Mouse (Mus musculus) lung, embryonic 16.5 days (tissue): Measurements from ENCODE around the gene E130116L18Rik. TPM values are rescaled to one million over a fixed set of nuclear protein-coding genes. Genes with fewer than 3 reads are reported as not detected.
"Not testable (repeated sequence)": the region's sequence is repeated elsewhere in the genome, so short reads cannot be mapped to it uniquely, and the experiment has no call there.

ENCODE experiments used
- ATAC-seq: fragments of 200-750 bp; cut with Nextera tagmentation; 2 replicates; pipeline ENCODE4 v1.8.0; 2017; ENCODE audit warnings: low read depth, mild to moderate bottlenecking, moderate library complexity
- H3K27ac ChIP-seq: fragments of 300-500 bp; sonication (generic); 2 replicates; pipeline ENCODE4 v1.5.1; 2014; ENCODE audit warnings: mild to moderate bottlenecking, control low read depth, low read length
- H3K27me3 ChIP-seq: fragments of 300-500 bp; sonication (generic); 2 replicates; pipeline ENCODE4 v1.6.1; 2014; ENCODE audit warnings: low read depth, low read length, mixed read lengths; ENCODE audit not compliant: control insufficient read depth, insufficient read depth
- H3K36me3 ChIP-seq: fragments of 300-500 bp; sonication (generic); 2 replicates; pipeline ENCODE4 v1.6.1; 2014; ENCODE audit warnings: low read length; ENCODE audit not compliant: control insufficient read depth, insufficient read depth
- H3K4me1 ChIP-seq: fragments of 300-500 bp; sonication (generic); replicated peaks from 2 replicates; pipeline ENCODE4 v1.6.1; 2014; ENCODE audit warnings: low read length, mixed read lengths; ENCODE audit not compliant: control insufficient read depth, insufficient read depth
- H3K4me2 ChIP-seq: fragments of 300-500 bp; sonication (generic); 2 replicates; pipeline ENCODE4 v1.6.1; 2014; ENCODE audit warnings: low read depth, low read length, control low read depth
- H3K4me3 ChIP-seq: fragments of 300-500 bp; sonication (generic); 2 replicates; pipeline ENCODE4 v1.5.1; 2014; ENCODE audit warnings: mild to moderate bottlenecking, low read length, control low read depth
- H3K9ac ChIP-seq: fragments of 300-500 bp; sonication (generic); 2 replicates; pipeline ENCODE4 v1.6.1; 2014; ENCODE audit warnings: low read length, control low read depth
- H3K9me3 ChIP-seq: fragments of 300-500 bp; sonication (generic); 2 replicates; pipeline ENCODE4 v1.6.1; 2016; ENCODE audit warnings: low read length; ENCODE audit not compliant: control insufficient read depth
- WGBS: fragments of 180-500 bp; shearing (Covaris S2); extraction: QIAGEN DNeasy Blood & Tissue Kit; methylation state at CpG from one replicate; pipeline ENCODE4 v1.1.7; 2014; 5-methylcytosine and 5-hydroxymethylcytosine counted together
- polyA plus RNA-seq: library from polyadenylated mRNA; unstranded; fragments of >200 nt; fragmentation: Nextera tagmentation; extraction: Ambion mirVana; gene quantifications from 2 replicates; pipeline ENCODE4 v1.2.1, GENCODE M21; 2015

Gene E130116L18Rik
- polyA plus RNA-seq, 1 experiment from 2014 or later, result not detected

DNA sequence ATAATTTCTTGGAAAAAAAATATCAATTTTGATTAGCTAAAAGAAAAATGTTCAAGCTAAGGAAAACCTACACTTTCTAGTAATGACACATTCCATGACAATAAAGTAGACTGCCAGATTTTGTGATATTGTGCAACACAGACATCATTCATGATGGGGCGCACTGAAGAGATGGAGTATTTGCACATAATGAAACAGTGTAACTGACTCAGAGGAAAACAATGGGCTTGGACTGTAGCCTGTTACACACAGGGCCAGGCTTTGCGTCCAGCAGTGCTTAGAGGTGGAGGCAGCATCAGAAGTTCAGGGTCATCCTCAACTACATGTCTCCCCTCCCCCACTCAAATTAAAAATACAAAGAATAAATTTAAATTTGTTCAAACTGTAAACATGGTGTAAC lies 32.4 kb downstream of the E130116L18Rik start:
- no peaks in the 10 kb centered on the region for H3K27me3 ChIP-seq
- 64% methylated on average over 2 of the region's 2 CpGs for WGBS
- ATAC-seq, result no peak

DNA sequence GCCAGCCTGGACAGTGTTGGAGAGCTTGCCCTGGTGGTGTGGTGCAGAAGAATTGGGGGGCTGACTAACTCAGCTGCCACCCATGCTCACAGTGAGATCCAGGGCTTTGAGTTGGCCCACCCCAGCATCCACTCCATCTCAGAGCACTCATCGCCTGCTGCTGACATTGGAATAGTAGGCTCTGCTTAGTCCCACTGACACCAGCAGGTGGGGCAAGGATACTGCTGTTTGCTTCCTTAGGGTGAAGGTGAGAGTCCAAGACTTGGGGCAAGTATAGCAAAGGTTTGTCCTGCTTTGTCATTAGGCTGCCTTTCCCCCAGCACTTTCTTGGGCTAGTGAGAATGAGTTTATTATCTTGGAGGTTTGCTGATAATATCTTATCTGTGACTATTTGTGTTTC lies 34.2 kb downstream of the E130116L18Rik start:
- 42% methylated on average over 1 of the region's 1 CpGs for WGBS
- ATAC-seq, result no peak

More for the DNA sequence above, 32.4 kb downstream of the E130116L18Rik start:
- Histone ChIP-seq H3K27ac (no peak overlapping the region), H3K4me3 (no peak overlapping the region), H3K9ac (no peak overlapping the region), H3K4me1 (no peaks in the 10 kb centered on the region), H3K9me3 (no peaks in the 10 kb centered on the region), H3K4me2 (no peak overlapping the region), H3K36me3 (no peaks in the 10 kb centered on the region)

DNA sequence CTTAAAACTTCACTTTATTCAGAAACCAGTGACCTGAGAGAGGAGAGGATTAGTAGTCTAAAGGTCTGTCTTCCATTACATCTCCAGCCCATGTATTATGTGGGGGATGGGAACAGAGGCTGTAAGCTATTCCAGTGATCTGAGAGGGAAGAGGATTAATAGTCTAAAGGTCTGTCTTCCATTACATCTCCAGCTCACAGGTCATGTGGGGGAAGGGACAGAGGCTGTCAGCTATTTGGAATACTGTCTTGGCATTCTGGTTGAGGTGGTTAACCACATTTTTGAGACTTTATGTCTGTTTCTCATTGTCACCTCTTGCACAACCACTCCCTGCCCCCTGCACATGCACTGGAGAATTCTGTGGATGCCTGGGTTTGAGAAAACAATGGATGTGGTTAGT lies 35.2 kb downstream of the E130116L18Rik start:
- Histone ChIP-seq H3K4me1 (no peaks in the 10 kb centered on the region), H3K36me3 (no peaks in the 10 kb centered on the region), H3K27ac (no peak overlapping the region), H3K4me3 (no peak overlapping the region), H3K4me2 (no peak overlapping the region), H3K9ac (no peak overlapping the region), H3K27me3 (no peaks in the 10 kb centered on the region), H3K9me3 (no peaks in the 10 kb centered on the region)
- no peak for ATAC-seq

More for the DNA sequence above, 34.2 kb downstream of the E130116L18Rik start:
- Histone ChIP-seq H3K27ac (no peak overlapping the region), H3K9me3 (no peaks in the 10 kb centered on the region), H3K9ac (no peak overlapping the region), H3K4me2 (no peak overlapping the region), H3K36me3 (no peaks in the 10 kb centered on the region), H3K27me3 (no peaks in the 10 kb centered on the region), H3K4me1 (no peaks in the 10 kb centered on the region), H3K4me3 (no peak overlapping the region)

DNA sequence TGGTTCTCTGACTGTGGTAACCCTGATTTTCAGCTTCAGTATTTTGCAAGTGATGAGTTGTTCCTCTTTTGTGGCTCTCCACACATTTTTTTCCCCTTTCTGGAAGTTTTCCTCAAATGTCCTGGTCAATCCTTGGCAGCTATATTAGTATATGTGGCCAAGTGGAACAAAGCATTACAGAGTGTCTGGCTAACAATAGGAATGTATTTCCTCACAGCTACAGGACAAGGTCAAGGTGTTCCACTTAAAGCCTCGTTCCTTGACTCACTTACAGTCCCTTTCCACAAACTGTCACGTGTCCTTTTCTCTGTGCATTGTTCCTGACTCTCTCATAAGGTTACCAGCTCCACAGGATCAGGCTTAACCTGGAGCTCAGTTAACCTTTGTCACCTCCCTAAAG lies 38.4 kb downstream of the E130116L18Rik start:
- no peak overlapping the region for H3K4me3 ChIP-seq
- no peak overlapping the region for H3K9ac ChIP-seq
- H3K27ac ChIP-seq, result no peak overlapping the region
- H3K9me3 ChIP-seq, result no peaks in the 10 kb centered on the region
- no peak overlapping the region for H3K4me2 ChIP-seq
- no peaks in the 10 kb centered on the region for H3K36me3 ChIP-seq
- no peaks in the 10 kb centered on the region for H3K4me1 ChIP-seq
- 27% methylated on average over 2 of the region's 2 CpGs for WGBS
- ATAC-seq, result no peak
- H3K27me3 ChIP-seq, result no peaks in the 10 kb centered on the region

DNA sequence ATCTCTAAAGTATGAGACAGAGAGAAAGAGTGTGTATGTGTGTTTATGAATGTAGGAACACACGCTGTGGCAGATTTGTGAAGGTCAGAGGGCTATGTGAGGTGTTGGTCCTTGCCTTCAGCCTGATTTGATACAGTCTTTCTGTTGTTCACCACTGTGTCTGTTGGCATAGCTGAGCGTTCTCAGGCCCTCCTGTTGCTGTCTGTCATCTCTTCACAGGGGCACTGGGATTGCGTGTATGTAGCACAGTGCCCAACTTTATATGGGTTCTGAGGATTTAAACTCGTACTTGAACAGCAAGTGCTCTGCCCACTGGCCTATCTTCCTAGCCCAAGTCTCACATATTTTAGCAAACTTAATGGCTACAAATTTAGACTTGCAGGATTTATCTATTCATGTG lies 39.4 kb downstream of the E130116L18Rik start:
- H3K9me3 ChIP-seq, result no peaks in the 10 kb centered on the region
- 74% methylated on average over 4 of the region's 4 CpGs for WGBS
- H3K36me3 ChIP-seq, result no peaks in the 10 kb centered on the region
- no peak overlapping the region for H3K27ac ChIP-seq
- no peak overlapping the region for H3K9ac ChIP-seq
- no peaks in the 10 kb centered on the region for H3K4me1 ChIP-seq
- ATAC-seq, result no peak
- H3K4me2 ChIP-seq, result no peak overlapping the region
- no peaks in the 10 kb centered on the region for H3K27me3 ChIP-seq
- H3K4me3 ChIP-seq, result no peak overlapping the region

DNA sequence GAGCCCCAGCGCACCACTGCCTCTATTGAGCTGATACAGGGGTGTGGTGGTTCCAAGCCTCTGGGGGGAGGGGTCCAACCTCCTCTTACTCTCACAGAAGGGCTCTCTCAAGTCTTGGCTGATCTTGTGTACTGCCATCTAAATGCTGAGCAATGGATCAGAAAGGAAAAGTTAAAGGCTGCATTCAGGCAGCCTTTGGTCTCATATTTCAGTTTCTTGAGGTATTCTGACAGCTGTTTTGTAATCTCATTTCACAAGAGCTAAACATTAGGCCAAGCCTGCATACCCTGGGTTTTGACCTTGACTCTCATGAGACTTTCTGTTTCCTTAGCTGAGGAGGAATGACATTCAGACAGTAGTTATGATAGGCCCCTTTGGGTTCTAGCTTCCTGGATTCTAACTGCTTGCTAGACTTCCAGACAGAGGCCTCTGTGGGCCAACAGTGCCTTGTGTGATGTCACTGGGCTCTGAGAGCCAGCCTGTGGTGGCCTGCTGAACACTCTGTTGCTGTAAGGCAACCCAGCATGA lies 41.9 kb downstream of the E130116L18Rik start, which contains the start of gene Galntl5:
Gene Galntl5, plus strand, starts transcription at position 457 of the 528 bp plus-strand sequence.
- no peak within 1 kb of the TSS for H3K27ac ChIP-seq
- 64% methylated on average over 1 of the region's 1 CpGs for WGBS
- no peak for ATAC-seq

DNA sequence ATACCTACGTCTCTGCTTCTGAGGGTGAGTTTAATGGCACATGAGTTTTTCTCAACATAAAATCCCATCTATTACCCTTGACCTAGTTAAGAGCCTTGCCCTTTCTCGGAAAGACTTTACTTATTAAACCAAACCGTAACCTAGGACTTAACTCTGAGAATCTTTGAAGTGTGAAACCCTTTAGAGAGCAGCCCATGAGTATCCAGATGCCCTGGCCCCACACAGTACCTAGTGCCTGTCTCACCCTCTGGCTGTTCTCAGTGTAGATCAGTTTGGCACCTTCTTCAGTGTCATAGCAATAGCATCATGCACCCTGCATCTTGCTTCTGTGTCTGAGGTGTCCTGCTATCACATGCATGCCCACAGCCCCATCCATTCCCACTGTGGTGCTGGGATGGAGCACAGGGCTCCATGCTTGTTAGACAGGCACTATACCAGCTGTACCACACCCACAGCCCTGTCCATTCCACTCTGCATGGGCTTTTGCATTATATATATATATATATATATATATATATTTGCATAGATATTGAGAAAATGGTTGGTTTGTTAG lies 42.9 kb downstream of the E130116L18Rik start:
- Histone ChIP-seq H3K36me3 (no peaks in the 10 kb centered on the region), H3K27ac (no peak overlapping the region), H3K4me1 (no peaks in the 10 kb centered on the region), H3K4me2 (no peak overlapping the region), H3K9ac (no peak overlapping the region), H3K9me3 (no peaks in the 10 kb centered on the region), H3K27me3 (no peaks in the 10 kb centered on the region), H3K4me3 (no peak overlapping the region)
- 80% methylated on average over 3 of the region's 3 CpGs for WGBS
- no peak for ATAC-seq

More for the DNA sequence above, 41.9 kb downstream of the E130116L18Rik start, which contains the start of gene Galntl5:
- Histone ChIP-seq H3K9ac (no peak within 1 kb of the TSS), H3K36me3 (no peaks in the 10 kb centered on the region), H3K4me1 (no peaks in the 10 kb centered on the region), H3K9me3 (no peaks in the 10 kb centered on the region), H3K4me3 (no peak within 1 kb of the TSS), H3K27me3 (no peaks in the 10 kb centered on the region), H3K4me2 (no peak within 1 kb of the TSS)

DNA sequence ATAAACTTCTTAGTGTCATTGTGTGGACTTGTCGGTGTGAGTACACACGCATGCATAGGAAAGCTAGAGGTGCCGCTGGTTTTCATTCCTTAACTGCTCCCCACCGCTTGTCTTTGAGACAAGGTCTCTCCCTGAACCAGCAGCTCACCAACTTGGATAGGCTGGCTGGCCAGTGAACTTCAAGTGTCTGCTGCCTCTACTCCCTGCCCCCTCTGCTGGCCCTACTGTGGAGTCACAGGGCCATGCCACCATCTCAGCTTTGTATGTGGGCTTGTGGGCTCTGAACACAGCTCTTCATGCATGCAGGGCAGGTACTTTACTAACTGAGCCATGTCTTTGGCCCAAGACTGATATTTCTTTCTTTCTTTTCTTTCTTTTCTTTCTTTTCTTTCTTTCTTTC lies 43.7 kb downstream of the E130116L18Rik start:
- H3K4me2 ChIP-seq, result no peak overlapping the region
- H3K9ac ChIP-seq, result no peak overlapping the region
- no peak overlapping the region for H3K4me3 ChIP-seq
- no peaks in the 10 kb centered on the region for H3K9me3 ChIP-seq
- ATAC-seq, result no peak
- WGBS, result 91% methylated on average over 4 of the region's 4 CpGs
- H3K36me3 ChIP-seq, result no peaks in the 10 kb centered on the region
- no peaks in the 10 kb centered on the region for H3K27me3 ChIP-seq
- H3K4me1 ChIP-seq, result no peaks in the 10 kb centered on the region
- no peak overlapping the region for H3K27ac ChIP-seq

DNA sequence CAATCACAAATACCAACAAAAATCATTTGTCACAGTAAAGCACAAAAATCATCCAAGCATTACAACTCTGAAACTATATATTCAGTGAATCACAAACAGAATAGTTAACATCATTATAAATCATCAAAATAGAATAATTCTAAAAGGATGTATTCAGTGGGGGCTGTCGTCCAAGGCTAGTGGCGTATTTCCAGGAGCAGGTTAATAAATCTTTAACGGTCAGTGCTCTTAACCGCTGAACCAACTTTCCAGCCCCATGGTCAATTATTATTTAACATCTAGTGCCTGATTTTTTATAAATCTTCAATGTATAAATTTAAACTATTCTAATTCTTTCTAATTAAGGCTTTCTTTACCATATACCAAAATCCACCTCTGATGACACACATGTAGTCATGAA lies 44.4 kb downstream of the E130116L18Rik start:
- not testable (repeated sequence) for H3K4me3 ChIP-seq, H3K27me3 ChIP-seq, ATAC-seq, H3K4me1 ChIP-seq, H3K9me3 ChIP-seq, H3K27ac ChIP-seq, H3K4me2 ChIP-seq, H3K9ac ChIP-seq, H3K36me3 ChIP-seq
- WGBS, result 79% methylated on average over 4 of the region's 4 CpGs

DNA sequence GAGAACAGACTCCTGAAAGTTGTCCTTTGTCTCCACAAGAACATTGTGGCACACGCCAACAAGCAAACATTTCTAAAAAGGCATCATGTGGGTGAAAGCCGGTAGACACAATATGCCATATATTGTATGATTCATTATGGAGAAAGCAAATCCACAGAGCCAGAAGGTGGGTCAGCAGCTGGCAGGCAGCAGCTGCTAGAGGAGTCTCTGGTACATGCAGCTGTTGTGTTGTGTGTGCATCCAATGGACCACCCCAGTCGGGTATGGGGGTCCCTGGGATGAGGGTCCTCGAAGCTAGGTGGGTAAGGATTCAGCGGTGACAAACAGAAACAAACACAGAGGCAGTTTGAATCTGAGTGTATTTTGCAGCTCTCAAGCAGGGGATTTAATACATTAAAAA lies 45.0 kb downstream of the E130116L18Rik start:
- not testable (repeated sequence) for H3K4me3 ChIP-seq, H3K9me3 ChIP-seq, H3K9ac ChIP-seq, ATAC-seq, H3K4me2 ChIP-seq, H3K4me1 ChIP-seq, H3K36me3 ChIP-seq, H3K27me3 ChIP-seq, H3K27ac ChIP-seq
- WGBS, result 82% methylated on average over 5 of the region's 5 CpGs
